Mouse (Mus musculus) limb, embryonic 14.5 days (tissue): ENCODE measurements at regions not wholly inside any gene's neighbourhood (a gene's known extent, or its start where the extent isn't known, plus 50 kb on each side); places are given as distances from the start of the nearest gene placed in this dataset.
A peak's percentile ranks its signal among the peaks of the same experiment; 100 is the strongest.

Source experiments
- ATAC-seq: fragments of 200-750 bp; cut with Nextera tagmentation; 2 replicates; pipeline ENCODE4 v1.8.0; 2017; ENCODE audit warnings: low read depth, moderate number of reproducible peaks, moderate TSS enrichment; ENCODE audit not compliant: low FRiP score
- DNase-seq: peaks from one replicate; pipeline ENCODE4 v3.0.0-alpha.2; 2015; ENCODE audit warnings: low spot score
- H3K27ac ChIP-seq: fragments of 300-500 bp; sonication (generic); replicated peaks from 2 replicates; pipeline ENCODE4 v1.5.1; 2014; ENCODE audit warnings: low read depth, mild to moderate bottlenecking, low read length, moderate library complexity, mixed read lengths
- H3K27me3 ChIP-seq: fragments of 300-500 bp; sonication (generic); 2 replicates; pipeline ENCODE4 v1.6.1; 2014; ENCODE audit warnings: low read length, mixed read lengths; ENCODE audit not compliant: control insufficient read depth, insufficient read depth
- H3K36me3 ChIP-seq: fragments of 300-500 bp; sonication (generic); 2 replicates; pipeline ENCODE4 v1.6.1; 2014; ENCODE audit warnings: mild to moderate bottlenecking, low read length, moderate library complexity, mixed read lengths; ENCODE audit not compliant: control insufficient read depth, insufficient read depth
- H3K4me1 ChIP-seq: fragments of 300-500 bp; sonication (generic); 2 replicates; pipeline ENCODE4 v1.6.1; 2014; ENCODE audit warnings: antibody characterized with exemption, low read length, mixed read lengths; ENCODE audit not compliant: control insufficient read depth, insufficient read depth
- H3K4me2 ChIP-seq: fragments of 300-500 bp; sonication (generic); replicated peaks from 2 replicates; pipeline ENCODE4 v1.6.1; 2014; ENCODE audit warnings: low read depth, mild to moderate bottlenecking, low read length, moderate library complexity; ENCODE audit not compliant: severe bottlenecking
- H3K4me3 ChIP-seq: fragments of 300-500 bp; sonication (generic); replicated peaks from 2 replicates; pipeline ENCODE4 v1.5.1; 2014; ENCODE audit warnings: low read length
- H3K9ac ChIP-seq: fragments of 300-500 bp; sonication (generic); 2 replicates; pipeline ENCODE4 v1.6.1; 2014; ENCODE audit warnings: mild to moderate bottlenecking, low read depth, low read length, moderate library complexity; ENCODE audit not compliant: severe bottlenecking
- H3K9me3 ChIP-seq: fragments of 300-500 bp; sonication (generic); 2 replicates; pipeline ENCODE4 v1.6.1; 2016; ENCODE audit warnings: low read length; ENCODE audit not compliant: control insufficient read depth
- POLR2A ChIP-seq: fragments of 200-500 bp; IDR thresholded peaks from 2 replicates; pipeline ENCODE4 v1.8.0; 2012; ENCODE audit warnings: inconsistent platforms, mild to moderate bottlenecking, moderate library complexity, borderline replicate concordance; ENCODE audit not compliant: insufficient read depth, insufficient read length; ENCODE audit errors: extremely low read depth
- WGBS: fragments of 180-500 bp; shearing (Covaris S2); extraction: QIAGEN DNeasy Blood & Tissue Kit; methylation state at CpG from one replicate; pipeline ENCODE4 v1.1.7; 2014; 5-methylcytosine and 5-hydroxymethylcytosine counted together

GRCm38 (mm10) chr9:116337446-116338010 is 162.4 kb upstream of the Tgfbr2 start:
- Histone ChIP-seq H3K4me1 (no peaks in the 10 kb centered on the region), H3K36me3 (no peaks in the 10 kb centered on the region), H3K4me3 (no peak overlapping the region), H3K27ac (no peak overlapping the region), H3K4me2 (no peak overlapping the region), H3K27me3 (no peaks in the 10 kb centered on the region), H3K9me3 (no peaks in the 10 kb centered on the region), H3K9ac (no peak overlapping the region)
- no peak for ATAC-seq
- no peak for TF ChIP-seq POLR2A
- WGBS, result 89% methylated on average over 8 of the region's 8 CpGs
- DNase-seq, result no peak

DNA sequence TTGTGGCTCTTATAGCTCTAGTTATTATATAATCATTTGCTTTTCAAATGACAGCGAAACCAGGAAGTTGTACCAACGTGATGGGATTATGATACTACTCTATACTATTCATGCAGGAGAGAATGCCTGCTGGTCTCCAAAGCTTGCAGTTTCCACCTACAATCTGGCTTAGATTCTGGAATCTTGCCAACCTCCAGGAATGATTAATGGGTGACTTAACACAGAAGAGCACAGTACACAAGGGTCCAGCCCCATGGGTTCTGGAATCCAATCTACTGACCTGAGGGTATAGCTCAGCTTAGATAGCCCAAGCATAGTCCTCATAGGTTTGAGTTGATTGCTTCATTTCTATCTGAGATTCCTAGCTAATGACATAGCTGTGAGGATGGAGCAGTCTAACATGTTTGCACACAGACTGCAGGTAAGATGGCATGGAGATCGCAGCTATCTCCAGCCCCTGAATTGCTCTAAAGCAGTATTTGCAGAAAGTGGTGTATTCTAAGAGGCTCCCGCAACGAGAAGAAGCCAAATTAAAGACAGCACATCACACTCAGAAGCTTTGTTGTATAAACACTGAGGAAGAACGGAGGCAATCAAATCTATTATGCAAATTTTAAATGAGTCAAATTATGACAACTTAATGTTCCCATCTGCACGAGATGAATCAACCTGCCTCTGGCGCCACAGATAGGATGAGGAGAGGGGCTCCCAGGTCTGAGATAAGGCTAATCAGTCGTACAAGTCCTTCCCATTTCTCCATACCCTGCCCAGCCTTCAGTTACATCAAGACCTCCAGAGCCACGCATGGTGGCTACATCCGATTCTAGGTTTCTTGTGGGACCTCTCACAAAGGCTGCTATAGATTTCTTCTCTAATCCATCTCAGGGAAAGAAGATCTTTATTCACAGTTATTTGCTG is 160.7 kb upstream of the Tgfbr2 start:
- 80% methylated on average over 11 of the region's 11 CpGs for WGBS
- TF ChIP-seq POLR2A, result no peak
- H3K36me3 ChIP-seq, result no peaks in the 10 kb centered on the region
- no peaks in the 10 kb centered on the region for H3K9me3 ChIP-seq
- DNase-seq (no peak), ATAC-seq (no peak)
- no peak overlapping the region for H3K27ac ChIP-seq
- H3K9ac ChIP-seq, result no peak overlapping the region
- H3K4me3 ChIP-seq, result no peak overlapping the region
- H3K27me3 ChIP-seq, result no peaks in the 10 kb centered on the region
- 0 out of 2 replicates have a peak, but pooled peaks cover 3% of the 10 kb centered on the region for H3K4me1 ChIP-seq
- no peak overlapping the region for H3K4me2 ChIP-seq

GRCm38 (mm10) chr9:116333956-116334463 is 158.8 kb upstream of the Tgfbr2 start:
- Histone ChIP-seq H3K4me1 (0 out of 2 replicates have a peak, but pooled peaks cover 4% of the 10 kb centered on the region), H3K4me3 (no peak overlapping the region), H3K27me3 (no peaks in the 10 kb centered on the region), H3K9me3 (no peaks in the 10 kb centered on the region), H3K4me2 (no peak overlapping the region), H3K9ac (no peak overlapping the region), H3K27ac (no peak overlapping the region), H3K36me3 (no peaks in the 10 kb centered on the region)
- no peak for DNase-seq
- no peak for ATAC-seq
- 83% methylated on average over 6 of the region's 6 CpGs for WGBS
- no peak for TF ChIP-seq POLR2A

GRCm38 (mm10) chr9:116332485-116333118 is 157.4 kb upstream of the Tgfbr2 start:
- Histone ChIP-seq H3K9me3 (no peaks in the 10 kb centered on the region), H3K4me1 (peaks cover 11% of the 10 kb centered on the region; the same call in 1 of the 2 replicates), H3K4me3 (no peak overlapping the region), H3K27me3 (no peaks in the 10 kb centered on the region), H3K36me3 (no peaks in the 10 kb centered on the region), H3K27ac (no peak overlapping the region), H3K4me2 (no peak overlapping the region), H3K9ac (no peak overlapping the region)
- ATAC-seq (no peak), DNase-seq (no peak)
- 64% methylated on average over 5 of the region's 5 CpGs for WGBS
- no peak for TF ChIP-seq POLR2A

DNA sequence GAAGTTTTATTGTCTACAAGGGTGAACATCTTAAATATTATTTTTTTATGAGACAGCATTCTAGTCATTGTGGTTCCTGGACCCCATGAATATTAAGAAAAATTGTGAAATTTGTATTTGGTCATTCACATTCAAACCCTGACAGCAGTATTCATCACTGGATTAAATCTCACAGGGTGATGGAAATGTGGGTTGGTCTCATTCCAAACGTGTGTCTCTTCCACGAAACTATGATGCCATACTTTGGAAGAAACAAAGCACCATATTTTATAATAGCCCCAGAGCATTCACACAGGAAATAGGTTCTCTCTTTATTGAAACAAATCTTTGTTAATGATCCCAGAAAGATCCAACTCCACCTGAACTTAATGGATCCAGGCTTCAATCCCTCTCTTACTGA is 156.2 kb upstream of the Tgfbr2 start:
- 39% methylated on average over 2 of the region's 2 CpGs for WGBS
- Histone ChIP-seq H3K27me3 (no peaks in the 10 kb centered on the region), H3K9ac (no peak overlapping the region), H3K27ac (no peak overlapping the region), H3K4me2 (no peak overlapping the region), H3K4me1 (peaks cover 11% of the 10 kb centered on the region; the same call in 1 of the 2 replicates), H3K4me3 (no peak overlapping the region), H3K9me3 (no peaks in the 10 kb centered on the region), H3K36me3 (no peaks in the 10 kb centered on the region)
- ATAC-seq, result peak; percentile 23; the same call in 1 of the 2 replicates
- peak; percentile 34 for DNase-seq
- TF ChIP-seq POLR2A, result no peak
